Mouse (Mus musculus) kidney, adult 9 months (tissue): ENCODE data around the gene Samt2.
"Not testable (repeated sequence)": the region's sequence is repeated elsewhere in the genome, so short reads cannot be mapped to it uniquely, and the experiment has no call there.

Experiments
- DNase-seq: peaks from one replicate; pipeline ENCODE4 v3.0.0; 2022

The Samt2 gene

DNA sequence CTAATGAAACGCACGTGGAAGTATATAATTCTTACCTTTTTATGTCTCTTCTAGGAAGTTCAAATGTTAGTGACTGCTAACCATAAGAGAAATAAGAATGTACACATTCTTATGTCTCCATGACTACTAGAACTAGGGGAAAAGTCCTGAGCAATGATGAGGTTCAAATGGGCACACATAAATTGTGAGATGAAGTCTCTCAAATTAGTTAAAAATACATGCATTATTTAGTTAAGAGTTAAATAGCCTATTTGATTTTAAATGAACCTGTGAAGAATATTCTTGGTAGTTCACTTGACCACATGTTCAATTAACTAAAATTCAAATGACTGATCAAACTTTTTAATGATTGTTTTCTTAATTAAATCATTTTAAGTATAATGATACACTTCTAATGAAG lies at the start of gene Samt2:
Gene Samt2, minus strand, starts transcription at position 101 of the 400 bp plus-strand sequence.
- DNase-seq, result not testable (repeated sequence)
